Mouse (Mus musculus) E14TG2a.4 (cell line): ENCODE results near the gene Alb.

Source experiments
- CTCF ChIP-seq: conservative IDR thresholded peaks from 2 replicates; pipeline ENCODE4 v1.5.1; 2014; ENCODE audit warnings: low read length
- NANOG ChIP-seq: IDR thresholded peaks from 2 replicates; pipeline ENCODE4 v1.6.1; 2014; ENCODE audit warnings: borderline replicate concordance, low read length, mixed read lengths

DNA sequence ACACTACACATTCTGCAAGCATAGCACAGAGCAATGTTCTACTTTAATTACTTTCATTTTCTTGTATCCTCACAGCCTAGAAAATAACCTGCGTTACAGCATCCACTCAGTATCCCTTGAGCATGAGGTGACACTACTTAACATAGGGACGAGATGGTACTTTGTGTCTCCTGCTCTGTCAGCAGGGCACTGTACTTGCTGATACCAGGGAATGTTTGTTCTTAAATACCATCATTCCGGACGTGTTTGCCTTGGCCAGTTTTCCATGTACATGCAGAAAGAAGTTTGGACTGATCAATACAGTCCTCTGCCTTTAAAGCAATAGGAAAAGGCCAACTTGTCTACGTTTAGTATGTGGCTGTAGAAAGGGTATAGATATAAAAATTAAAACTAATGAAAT lies 10.7 kb upstream of the Alb start:
- no peak for TF ChIP-seq CTCF
- TF ChIP-seq NANOG = no peak
